Mouse (Mus musculus) fat pad, adult 2 months (tissue): ENCODE data around the gene Pold3.
A peak's percentile ranks its signal among the peaks of the same experiment; 100 is the strongest.
"Not testable (repeated sequence)": the region's sequence is repeated elsewhere in the genome, so short reads cannot be mapped to it uniquely, and the experiment has no call there.

Experiments used
- DNase-seq: peaks from one replicate; pipeline ENCODE4 v3.0.0-alpha.2; 2011; ENCODE audit warnings: low read depth, low spot score; ENCODE audit errors: extremely low read depth

Pold3 gene

GRCm38 (mm10) chr7:100113821-100114220 lies 7.5 kb downstream of the Pold3 start:
- DNase-seq = no peak

GRCm38 (mm10) chr7:100111506-100111905 lies 9.9 kb downstream of the Pold3 start:
- no peak for DNase-seq

GRCm38 (mm10) chr7:100108341-100108740 lies 13.0 kb downstream of the Pold3 start:
- no peak for DNase-seq

GRCm38 (mm10) chr7:100104677-100105076 lies 16.7 kb downstream of the Pold3 start:
- no peak for DNase-seq

GRCm38 (mm10) chr7:100100031-100100595 lies 21.3 kb downstream of the Pold3 start:
- no peak for DNase-seq

GRCm38 (mm10) chr7:100086891-100087290 lies 34.5 kb downstream of the Pold3 start:
- DNase-seq = no peak

- DNase-seq = no peak
Observed at GRCm38 (mm10) chr7:100086159-100086755, 35.1 kb downstream of the Pold3 start.

GRCm38 (mm10) chr7:100083812-100084211 lies 37.6 kb downstream of the Pold3 start:
- no peak for DNase-seq

GRCm38 (mm10) chr7:100082836-100083235 lies 38.5 kb downstream of the Pold3 start:
- no peak for DNase-seq

- no peak for DNase-seq
Observed at GRCm38 (mm10) chr7:100080087-100080781, 41.1 kb downstream of the Pold3 start.

- no peak for DNase-seq
Observed at GRCm38 (mm10) chr7:100077071-100077470, 44.3 kb downstream of the Pold3 start.

GRCm38 (mm10) chr7:100076296-100076695 lies 45.1 kb downstream of the Pold3 start:
- DNase-seq = no peak

GRCm38 (mm10) chr7:100073959-100074358 lies 47.4 kb downstream of the Pold3 start:
- DNase-seq = no peak

GRCm38 (mm10) chr7:100052991-100053390 lies 68.4 kb downstream of the Pold3 start:
- not testable (repeated sequence) for DNase-seq

- no peak for DNase-seq
Observed at GRCm38 (mm10) chr7:100051904-100052303, 69.5 kb downstream of the Pold3 start.

- no peak for DNase-seq
Observed at GRCm38 (mm10) chr7:100046486-100046885, 74.9 kb downstream of the Pold3 start.

GRCm38 (mm10) chr7:100043605-100044031 lies 77.7 kb downstream of the Pold3 start:
- DNase-seq = no peak

GRCm38 (mm10) chr7:100043096-100043495 lies 78.3 kb downstream of the Pold3 start:
- no peak for DNase-seq

GRCm38 (mm10) chr7:100042120-100042519 lies 79.2 kb downstream of the Pold3 start:
- DNase-seq = no peak

GRCm38 (mm10) chr7:100036495-100036894 lies 84.9 kb downstream of the Pold3 start:
- DNase-seq = no peak

- DNase-seq = no peak
Observed at GRCm38 (mm10) chr7:100036050-100036449, 85.3 kb downstream of the Pold3 start.

- peak; percentile 42 for DNase-seq
Observed at GRCm38 (mm10) chr7:100034815-100035463, 86.4 kb downstream of the Pold3 start.
